Mouse (Mus musculus) hindbrain, postnatal 0 days (tissue): Measurements from ENCODE around the gene Slc35g2. TPM values are rescaled to one million over a fixed set of nuclear protein-coding genes. Genes with fewer than 3 reads are reported as not detected.
A peak's percentile ranks its signal among the peaks of the same experiment; 100 is the strongest.

Experiments
- ATAC-seq: fragments of 200-750 bp; cut with Nextera tagmentation; 2 replicates; pipeline ENCODE4 v1.8.0; 2017; ENCODE audit warnings: mild to moderate bottlenecking, moderate TSS enrichment, moderate library complexity
- DNase-seq: peaks from one replicate; pipeline ENCODE4 v3.0.0-alpha.2; 2015; ENCODE audit warnings: low spot score
- H3K27ac ChIP-seq: fragments of 300-500 bp; sonication (generic); 2 replicates; pipeline ENCODE4 v1.5.1; 2014; ENCODE audit warnings: mild to moderate bottlenecking
- H3K27me3 ChIP-seq: fragments of 300-500 bp; sonication (generic); 2 replicates; pipeline ENCODE4 v1.6.1; 2014; ENCODE audit warnings: low read length, mixed read lengths; ENCODE audit not compliant: insufficient read depth
- H3K36me3 ChIP-seq: fragments of 300-500 bp; sonication (generic); 2 replicates; pipeline ENCODE4 v1.6.1; 2014; ENCODE audit warnings: low read length, mixed read lengths; ENCODE audit not compliant: insufficient read depth
- H3K4me1 ChIP-seq: fragments of 300-500 bp; sonication (generic); 2 replicates; pipeline ENCODE4 v1.6.1; 2014; ENCODE audit warnings: antibody characterized with exemption, low read length, mixed read lengths; ENCODE audit not compliant: insufficient read depth
- H3K4me2 ChIP-seq: fragments of 300-500 bp; sonication (generic); 2 replicates; pipeline ENCODE4 v1.6.1; 2014; ENCODE audit warnings: low read depth, mild to moderate bottlenecking, low read length, moderate library complexity, mixed read lengths
- H3K4me3 ChIP-seq: fragments of 300-500 bp; sonication (generic); 2 replicates; pipeline ENCODE4 v1.5.1; 2014; ENCODE audit warnings: low read length
- H3K9ac ChIP-seq: fragments of 300-500 bp; sonication (generic); replicated peaks from 2 replicates; pipeline ENCODE4 v1.6.1; 2014; ENCODE audit warnings: mild to moderate bottlenecking, low read length, moderate library complexity, mixed read lengths
- H3K9me3 ChIP-seq: fragments of 300-500 bp; sonication (generic); 2 replicates; pipeline ENCODE4 v1.6.1; 2016; ENCODE audit warnings: low read length, mixed read lengths
- CTCF ChIP-seq: IDR thresholded peaks from 2 replicates; pipeline ENCODE4 v1.5.1; 2016; ENCODE audit warnings: antibody characterized with exemption, control low read depth, low read depth
- WGBS: fragments of 180-500 bp; shearing (Covaris S2); extraction: QIAGEN DNeasy Blood & Tissue Kit; methylation state at CpG from one replicate; pipeline ENCODE4 v1.1.7; 2014; 5-methylcytosine and 5-hydroxymethylcytosine counted together
- polyA plus RNA-seq: library from polyadenylated mRNA; unstranded; fragments of >200 nt; fragmentation: Nextera tagmentation; extraction: Ambion mirVana; gene quantifications from 2 replicates; pipeline ENCODE4 v1.2.1, GENCODE M21; 2015
- total RNA-seq: library from RNA; depleted of rRNA; stranded (reverse); fragments of >200 nt; gene quantifications from 2 replicates; pipeline ENCODE4 v1.2.3, GENCODE M21; 2014; rRNA removed

Slc35g2 gene
- total and polyA plus RNA-seq, 2 experiments from 2014 or later = 25.3 to 28.1 TPM

DNA sequence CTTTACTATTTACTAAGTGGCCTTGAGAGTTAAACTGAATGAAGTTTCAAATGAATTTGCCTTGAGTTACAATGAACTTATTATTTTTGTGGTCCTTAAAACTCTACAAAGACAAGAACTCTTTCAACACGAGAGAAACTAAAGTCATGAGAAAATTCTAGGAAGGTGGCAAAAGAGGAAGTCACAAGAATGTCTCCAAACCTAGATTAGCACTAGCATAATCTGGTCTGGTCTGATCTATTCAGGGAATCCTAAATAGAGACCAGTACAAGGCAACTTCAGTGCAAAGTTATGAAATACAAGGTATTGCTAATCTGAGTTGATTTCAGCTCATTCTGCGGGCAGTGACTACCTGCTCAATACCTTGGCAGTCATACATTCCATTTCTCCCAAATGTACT is 45.7 kb downstream of the Slc35g2 start:
- ATAC-seq (no peak), DNase-seq (no peak)
- no peak overlapping the region for H3K4me2 ChIP-seq
- H3K9me3 ChIP-seq = no peaks in the 10 kb centered on the region
- H3K4me1 ChIP-seq = no peaks in the 10 kb centered on the region
- H3K36me3 ChIP-seq = no peaks in the 10 kb centered on the region
- H3K9ac ChIP-seq = no peak overlapping the region
- no peak overlapping the region for H3K4me3 ChIP-seq
- H3K27me3 ChIP-seq = no peaks in the 10 kb centered on the region
- 92% methylated on average over 2 of the region's 2 CpGs for whole genome bisulfite sequencing
- no peak overlapping the region for H3K27ac ChIP-seq
- TF ChIP-seq CTCF = no peak

DNA sequence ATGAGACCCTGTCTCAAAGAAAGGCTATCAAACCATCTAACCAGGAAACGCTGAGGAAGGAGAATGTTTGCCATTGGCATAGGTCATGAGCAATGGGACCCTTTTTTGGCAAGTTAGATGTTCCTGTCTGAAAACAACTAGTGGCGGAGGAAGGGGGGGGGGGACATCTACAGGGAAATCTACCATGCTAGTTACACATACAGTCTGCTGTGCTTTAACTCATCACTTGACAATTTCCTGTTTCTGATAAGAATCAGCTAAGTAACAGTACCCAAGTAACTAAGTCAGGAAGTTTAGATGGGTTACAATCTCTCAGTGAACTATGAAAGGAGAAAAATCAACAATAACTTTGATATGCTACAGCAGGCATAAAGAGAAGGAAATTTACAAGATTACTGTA is 48.9 kb downstream of the Slc35g2 start:
- no peaks in the 10 kb centered on the region for H3K9me3 ChIP-seq
- H3K27ac ChIP-seq = no peak overlapping the region
- no peak overlapping the region for H3K4me2 ChIP-seq
- no peaks in the 10 kb centered on the region for H3K27me3 ChIP-seq
- no peaks in the 10 kb centered on the region for H3K36me3 ChIP-seq
- ATAC-seq (no peak), DNase-seq (no peak)
- H3K4me1 ChIP-seq = no peaks in the 10 kb centered on the region
- 83% methylated on average over 2 of the region's 2 CpGs for WGBS
- no peak overlapping the region for H3K4me3 ChIP-seq
- H3K9ac ChIP-seq = no peak overlapping the region
- TF ChIP-seq CTCF = no peak

DNA sequence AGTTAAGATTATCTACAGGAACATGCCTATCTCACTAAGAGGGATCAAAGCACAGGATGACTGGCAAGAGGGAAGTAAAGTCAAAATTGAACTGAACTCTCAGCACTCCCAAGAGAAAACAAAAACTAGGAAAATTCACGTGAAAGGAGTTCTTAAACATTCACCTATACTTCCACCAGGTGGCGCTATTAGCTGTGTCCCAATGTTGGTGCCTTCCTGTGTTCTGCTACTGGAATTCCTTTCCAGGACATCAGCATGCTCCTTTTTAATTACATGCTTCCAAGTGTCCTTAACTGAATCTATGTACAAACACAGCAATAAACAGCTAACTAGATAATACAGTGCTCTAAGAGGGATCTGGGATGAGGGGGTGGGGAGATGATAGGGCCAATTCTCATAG is 50.3 kb downstream of the Slc35g2 start:
- Histone ChIP-seq H3K9ac (no peak overlapping the region), H3K27ac (no peak overlapping the region), H3K9me3 (no peaks in the 10 kb centered on the region), H3K4me1 (no peaks in the 10 kb centered on the region), H3K36me3 (no peaks in the 10 kb centered on the region), H3K4me2 (no peak overlapping the region), H3K27me3 (no peaks in the 10 kb centered on the region), H3K4me3 (no peak overlapping the region)
- 0% methylated on average over 2 of the region's 2 CpGs for WGBS
- DNase-seq (peak; percentile 87), ATAC-seq (no peak)
- TF ChIP-seq CTCF = peak; percentile 86

DNA sequence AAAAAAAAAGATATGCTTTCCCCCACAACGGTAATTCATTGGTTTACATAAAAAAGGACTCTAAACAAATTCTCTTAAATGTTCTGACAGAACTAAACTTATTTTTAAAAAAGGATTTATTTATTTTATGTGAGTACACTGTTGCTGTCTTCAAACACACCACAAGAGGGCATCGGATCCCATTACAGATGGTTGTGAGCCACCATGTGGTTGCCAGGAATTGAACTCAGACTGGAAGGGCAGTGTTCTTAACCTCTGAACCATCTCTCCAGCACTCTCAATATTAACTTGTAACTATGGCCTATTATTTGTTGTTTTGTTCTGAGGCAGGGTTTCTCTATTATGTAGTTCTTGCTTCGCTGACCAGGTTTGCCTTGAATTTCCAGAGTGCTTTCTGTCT is 50.9 kb downstream of the Slc35g2 start:
- TF ChIP-seq CTCF = peak; percentile 40
- ATAC-seq (no peak), DNase-seq (no peak)
- Histone ChIP-seq H3K9ac (no peak overlapping the region), H3K4me2 (no peak overlapping the region), H3K4me1 (no peaks in the 10 kb centered on the region), H3K27ac (no peak overlapping the region), H3K4me3 (no peak overlapping the region), H3K9me3 (no peaks in the 10 kb centered on the region), H3K36me3 (no peaks in the 10 kb centered on the region), H3K27me3 (no peaks in the 10 kb centered on the region)
- 94% methylated on average over 3 of the region's 3 CpGs for WGBS

DNA sequence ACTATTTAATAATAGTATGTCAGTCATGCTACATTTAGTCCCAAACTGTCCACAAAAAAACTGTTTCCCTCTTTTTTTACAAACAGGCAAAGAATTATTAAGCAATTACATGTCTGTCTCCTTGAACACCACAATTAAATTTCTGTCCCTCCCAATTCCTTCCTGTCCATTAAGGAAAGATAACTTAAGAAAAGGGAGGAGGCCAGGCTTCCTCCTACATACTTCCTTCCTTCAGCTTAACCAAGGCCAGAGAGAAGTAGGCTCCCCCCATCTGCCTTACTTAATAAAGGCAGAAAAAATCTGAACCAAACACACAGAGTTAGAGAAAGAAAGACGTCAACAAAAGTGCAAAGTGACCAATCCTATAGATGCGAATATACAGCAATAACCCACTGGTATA is 63.3 kb downstream of the Slc35g2 start:
- no peak for TF ChIP-seq CTCF
- Histone ChIP-seq H3K36me3 (no peaks in the 10 kb centered on the region; the same call in 1 of the 2 replicates), H3K27me3 (no peaks in the 10 kb centered on the region), H3K4me2 (no peak overlapping the region), H3K4me1 (no peaks in the 10 kb centered on the region; the same call in 1 of the 2 replicates), H3K27ac (no peak overlapping the region), H3K9ac (no peak overlapping the region), H3K9me3 (no peaks in the 10 kb centered on the region), H3K4me3 (no peak overlapping the region)
- DNase-seq (no peak), ATAC-seq (no peak)
- 83% methylated on average over 2 of the region's 2 CpGs for WGBS

DNA sequence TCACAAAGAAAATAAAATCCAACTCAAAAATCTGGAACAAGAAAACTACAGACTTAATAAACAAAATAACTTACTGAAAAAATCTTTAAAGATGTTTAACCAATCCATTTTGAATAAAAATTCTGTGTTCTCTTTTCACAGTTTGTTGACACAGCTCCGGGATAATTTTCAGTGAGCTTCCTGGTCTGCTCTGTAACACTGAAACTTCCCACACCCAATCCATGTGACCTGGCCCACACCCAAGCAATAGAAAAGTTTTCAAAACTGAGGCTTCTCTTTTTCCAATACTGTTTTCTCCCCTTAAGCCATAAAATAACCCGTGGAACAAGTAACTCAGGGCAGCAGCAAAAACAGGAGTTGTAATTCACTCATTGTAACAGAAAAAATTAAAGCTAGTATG is 64.2 kb downstream of the Slc35g2 start:
- no peak for ATAC-seq
- Histone ChIP-seq H3K36me3 (no peaks in the 10 kb centered on the region; the same call in 1 of the 2 replicates), H3K9ac (no peak overlapping the region), H3K27ac (no peak overlapping the region), H3K27me3 (no peaks in the 10 kb centered on the region), H3K4me2 (no peak overlapping the region), H3K4me1 (no peaks in the 10 kb centered on the region; the same call in 1 of the 2 replicates), H3K4me3 (no peak overlapping the region), H3K9me3 (no peaks in the 10 kb centered on the region)
- no peak for DNase-seq
- no peak for TF ChIP-seq CTCF
- 56% methylated on average over 2 of the region's 2 CpGs for WGBS

DNA sequence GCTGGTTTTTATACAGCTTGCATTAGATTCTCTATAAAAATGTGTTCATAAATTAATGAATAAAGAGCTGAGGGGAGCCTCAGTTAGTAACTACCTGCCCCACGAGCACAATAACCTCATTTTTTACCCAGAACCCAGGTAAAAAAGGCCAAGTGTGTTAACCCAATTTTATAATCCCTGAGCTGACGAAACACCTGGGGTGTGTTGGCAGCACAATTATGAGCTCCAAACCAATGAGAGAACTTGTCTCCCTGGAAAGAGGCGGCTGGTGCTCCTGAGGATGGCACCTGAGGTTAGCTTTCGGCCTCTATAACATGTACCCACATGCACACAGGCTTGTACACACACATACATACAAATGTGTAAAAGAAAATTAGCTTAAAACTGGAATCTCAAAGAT is 65.4 kb downstream of the Slc35g2 start:
- Histone ChIP-seq H3K9ac (no peak overlapping the region), H3K27ac (no peak overlapping the region), H3K4me1 (no peaks in the 10 kb centered on the region), H3K9me3 (no peaks in the 10 kb centered on the region), H3K4me3 (no peak overlapping the region), H3K4me2 (0 out of 2 replicates have a peak overlapping the region, but pooled peaks have one; percentile 1), H3K36me3 (no peaks in the 10 kb centered on the region; the same call in 1 of the 2 replicates), H3K27me3 (no peaks in the 10 kb centered on the region)
- 90% methylated on average over 4 of the region's 4 CpGs for WGBS
- no peak for TF ChIP-seq CTCF
- ATAC-seq (no peak), DNase-seq (no peak)

Other genes with a start within 250 kb of the Slc35g2 start
- 2.1 and 2.4 TPM in 2 replicates for gene Il20rb, start 84.3 kb downstream of the Slc35g2 start, total RNA-seq
- gene Il20rb, start 84.3 kb downstream of the Slc35g2 start, polyA plus RNA-seq = 2.3 and 2.7 TPM in 2 replicates
- gene Nck1, start 25.0 kb downstream of the Slc35g2 start, total RNA-seq = 8.7 and 10.6 TPM in 2 replicates
- 38.3 and 42.5 TPM in 2 replicates for gene Nck1, start 25.0 kb downstream of the Slc35g2 start, polyA plus RNA-seq
- 26.1 and 34.1 TPM in 2 replicates for gene Stag1, start 26.7 kb upstream of the Slc35g2 start, total RNA-seq
- gene Stag1, start 26.7 kb upstream of the Slc35g2 start, polyA plus RNA-seq = 33.9 and 38.2 TPM in 2 replicates